Mouse (Mus musculus): ENCODE measurements around the gene Sntg2.

DNA sequence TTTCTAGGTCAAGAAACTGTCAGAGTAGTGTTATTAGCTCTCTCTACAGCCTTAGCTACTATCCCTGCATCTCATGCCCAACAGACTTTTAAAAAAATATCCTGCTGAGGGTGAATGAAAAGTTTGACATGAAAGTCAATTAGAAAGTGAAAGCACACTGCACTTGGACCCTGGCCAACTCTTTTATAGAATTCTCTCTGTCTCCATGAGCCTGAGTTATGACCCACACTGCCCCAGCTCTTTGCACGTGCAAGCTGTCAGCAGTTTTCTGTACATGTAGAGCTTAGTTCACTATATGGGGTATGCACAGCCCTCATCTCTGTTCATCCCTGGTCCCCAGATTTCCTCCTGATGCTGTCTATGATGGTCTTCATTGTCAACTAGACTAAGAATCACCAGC is 28.4 kb downstream of the Sntg2 start:
- no peak for TF ChIP-seq MXI1 (IDR thresholded peaks at IDR 0.05; ENCODE audit: low read depth, low read length)
- TF ChIP-seq NELFE (IDR thresholded peaks at IDR 0.05; ENCODE audit: low read depth, low read length) = no peak
- no peak for TF ChIP-seq SMC3 (IDR thresholded peaks at IDR 0.05; ENCODE audit: low read depth, low read length)
- no peak for TF ChIP-seq POLR2A (IDR thresholded peaks at IDR 0.05; ENCODE audit: low read depth, low read length)
- TF ChIP-seq E2F4 (IDR thresholded peaks at IDR 0.05; ENCODE audit: insufficient replicate concordance, low read depth, low read length) = no peak
- TF ChIP-seq TCF12 (IDR thresholded peaks at IDR 0.05; ENCODE audit: low read depth, low read length) = no peak
- no peak for TF ChIP-seq ZC3H11A (IDR thresholded peaks at IDR 0.05; ENCODE audit: low read depth, low read length)
- no peak for TF ChIP-seq CTCF (conservative IDR thresholded peaks at IDR 0.05 in 1 of 2, IDR thresholded peaks at IDR 0.05 in 1 of 2; ENCODE audit: low read depth in 2 of 2, low read length in 2 of 2)
- no peak for TF ChIP-seq EP300 (IDR thresholded peaks at IDR 0.05; ENCODE audit: low read length)
- no peak for TF ChIP-seq MAFK (IDR thresholded peaks at IDR 0.05; ENCODE audit: insufficient replicate concordance, low read length)

All from CH12.LX (cell line).